Mouse (Mus musculus) small intestine, adult 2 months (tissue): ENCODE measurements around the gene Mettl4.

ENCODE experiments used
- CTCF ChIP-seq: fragments of 200-500 bp; IDR thresholded peaks from 2 replicates; pipeline ENCODE4 v1.5.1; 2012; ENCODE audit warnings: low read depth, mild to moderate bottlenecking, control low read depth, inconsistent platforms, low read length, moderate library complexity, mixed read lengths; ENCODE audit not compliant: insufficient replicate concordance, insufficient read length; ENCODE audit errors: extremely low read depth
- POLR2A ChIP-seq: fragments of 200-500 bp; IDR thresholded peaks from 2 replicates; pipeline ENCODE4 v1.6.1; 2012; ENCODE audit warnings: low read depth, mild to moderate bottlenecking, control low read depth, inconsistent platforms, low read length, moderate library complexity

DNA sequence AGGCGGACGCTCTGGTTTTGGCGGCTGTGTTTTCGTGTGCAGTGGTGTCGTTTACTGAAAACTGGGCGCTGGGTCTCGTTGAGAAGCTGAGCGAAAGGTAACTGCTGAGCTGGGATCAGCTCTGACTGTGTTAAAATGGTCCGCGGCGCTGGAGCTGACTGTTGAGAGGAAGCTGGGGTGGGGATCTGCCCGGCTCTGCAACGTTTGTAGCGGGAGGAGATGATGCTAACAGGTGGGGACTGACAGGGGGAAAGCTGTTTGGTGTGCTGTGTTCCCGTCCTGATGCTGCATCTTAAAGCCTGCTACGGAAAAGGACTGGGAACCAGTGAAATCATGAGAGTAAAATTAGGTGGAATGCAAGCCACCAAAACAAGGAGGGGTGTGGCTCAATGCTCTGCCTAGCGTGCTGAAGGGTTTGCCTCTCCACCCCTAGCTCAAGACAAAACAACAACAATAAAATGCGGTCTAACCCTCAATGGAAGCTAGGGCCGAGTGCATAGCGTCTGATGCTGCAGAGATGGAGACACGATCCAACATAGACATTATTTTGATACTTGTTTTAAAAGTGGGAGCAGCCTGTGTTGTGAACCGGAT, 414 bp upstream of the Mettl4 start:
- TF ChIP-seq POLR2A = no peak
- no peak for TF ChIP-seq CTCF
